Mouse (Mus musculus) kidney, adult 2 months (tissue): ENCODE measurements at regions not wholly inside any gene's neighbourhood (a gene's known extent, or its start where the extent isn't known, plus 50 kb on each side); places are given as distances from the start of the nearest gene placed in this dataset.

ENCODE experiments used
- CTCF ChIP-seq: fragments of 200-500 bp; conservative IDR thresholded peaks from 2 replicates; pipeline ENCODE4 v1.5.1; 2011; ENCODE audit warnings: low read depth, mild to moderate bottlenecking, control low read depth, low read length, moderate library complexity, mixed read lengths; ENCODE audit not compliant: insufficient read depth, insufficient read length
- POLR2A ChIP-seq: fragments of 200-500 bp; IDR thresholded peaks from one replicate; pipeline ENCODE4 v1.6.1; 2011; ENCODE audit warnings: low read depth, low read length, control low read depth

GRCm38 (mm10) chr5:29920295-29920694, 92.6 kb upstream of the Il6 start:
- TF ChIP-seq CTCF (no peak), POLR2A (no peak)
